Mouse (Mus musculus) cerebellum, postnatal 25 days (tissue): ENCODE data around the gene Lrrc51.

Experiments
- DNase-seq, 2 experiments: peaks; one replicate each; pipeline ENCODE4 v3.0.0; 2021; ENCODE audit warnings: mixed read lengths in 2 of 2

Lrrc51 gene

DNA sequence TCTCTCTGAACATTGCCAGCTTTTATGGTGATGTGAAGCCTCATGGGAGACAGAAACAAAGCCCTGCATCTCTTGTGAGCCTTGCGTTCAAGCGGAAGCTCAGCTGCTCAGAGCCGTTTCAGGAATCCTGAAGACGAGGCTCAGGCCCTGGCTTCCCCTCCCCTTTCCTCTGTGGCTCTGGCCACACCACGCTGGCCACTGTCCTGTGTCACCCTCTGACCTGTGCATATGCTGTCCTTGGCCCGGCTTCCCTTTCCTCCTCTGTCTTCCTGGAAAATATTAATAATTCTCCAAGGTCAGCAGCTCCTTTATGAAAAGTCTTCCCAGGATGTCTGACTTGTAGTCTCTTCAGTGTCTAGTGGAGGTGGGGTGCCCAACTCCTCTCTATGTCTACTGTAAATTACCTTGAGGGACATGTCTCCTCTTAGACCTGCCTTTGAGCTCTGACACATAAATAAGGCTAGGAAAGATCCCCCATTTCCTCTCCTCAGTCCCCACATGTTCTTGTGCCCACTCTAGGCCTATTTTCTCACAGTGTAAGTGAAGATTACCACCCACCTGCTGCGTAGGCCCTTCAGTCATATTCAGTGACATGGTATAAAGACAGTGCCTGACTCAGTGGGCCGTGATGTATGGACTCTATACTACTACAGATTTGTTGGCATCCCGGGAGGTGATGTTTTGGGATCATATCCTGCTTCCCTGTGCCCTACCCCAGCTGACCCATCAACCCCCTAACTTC lies 51.1 kb downstream of the Lrrc51 start:
- no peak for DNase-seq

DNA sequence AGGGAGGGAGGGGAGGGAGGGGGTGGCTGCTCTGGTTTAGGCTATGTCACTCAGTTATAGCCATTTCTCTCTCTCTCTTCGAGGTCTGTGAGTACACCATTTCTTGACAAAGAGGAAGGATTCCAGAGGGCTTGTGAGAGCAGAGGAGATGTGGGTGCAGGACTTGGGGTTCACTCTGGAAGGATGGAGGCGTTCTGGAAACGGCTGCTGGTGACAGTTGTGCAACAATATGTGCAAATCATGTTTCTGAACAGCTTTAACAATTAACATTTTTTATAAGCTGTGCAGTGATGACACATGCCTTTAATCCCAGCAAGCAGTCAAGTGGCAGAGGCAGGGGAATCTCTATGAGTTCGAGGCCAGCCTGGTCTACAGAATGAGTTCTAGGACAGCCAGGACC lies 52.8 kb downstream of the Lrrc51 start:
- DNase-seq, result no peak

DNA sequence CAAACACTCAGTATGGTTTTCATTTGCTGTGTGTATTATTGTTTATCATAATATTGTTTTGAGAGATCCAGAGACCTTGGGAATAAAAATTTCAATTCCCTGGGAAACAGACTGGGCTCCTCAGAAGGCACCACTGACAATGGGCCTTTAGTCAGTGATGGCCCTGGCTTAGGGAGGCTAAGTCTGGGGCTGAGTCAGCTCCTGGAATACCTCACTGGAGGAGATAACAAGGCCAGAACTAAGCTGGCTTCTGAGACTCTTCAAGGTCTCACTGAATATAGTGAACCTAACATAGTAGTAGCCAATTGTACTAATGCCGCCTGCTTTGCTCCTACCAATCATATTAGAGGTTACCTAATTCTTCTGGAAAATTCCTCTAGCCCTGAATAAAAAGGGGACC lies 57.7 kb downstream of the Lrrc51 start:
- DNase-seq, result no peak

- DNase-seq, result no peak
These were observed 62.4 kb downstream of the Lrrc51 start for GRCm38 (mm10) chr7:101871296-101871695.

GRCm38 (mm10) chr7:101870629-101871028 lies 63.1 kb downstream of the Lrrc51 start, which contains the start of gene Folr1:
Folr1 (minus strand) TSS chr7:101870788.
- DNase-seq, result no peak

- DNase-seq, result no peak
These were observed 64.6 kb downstream of the Lrrc51 start for GRCm38 (mm10) chr7:101869163-101869500.

DNA sequence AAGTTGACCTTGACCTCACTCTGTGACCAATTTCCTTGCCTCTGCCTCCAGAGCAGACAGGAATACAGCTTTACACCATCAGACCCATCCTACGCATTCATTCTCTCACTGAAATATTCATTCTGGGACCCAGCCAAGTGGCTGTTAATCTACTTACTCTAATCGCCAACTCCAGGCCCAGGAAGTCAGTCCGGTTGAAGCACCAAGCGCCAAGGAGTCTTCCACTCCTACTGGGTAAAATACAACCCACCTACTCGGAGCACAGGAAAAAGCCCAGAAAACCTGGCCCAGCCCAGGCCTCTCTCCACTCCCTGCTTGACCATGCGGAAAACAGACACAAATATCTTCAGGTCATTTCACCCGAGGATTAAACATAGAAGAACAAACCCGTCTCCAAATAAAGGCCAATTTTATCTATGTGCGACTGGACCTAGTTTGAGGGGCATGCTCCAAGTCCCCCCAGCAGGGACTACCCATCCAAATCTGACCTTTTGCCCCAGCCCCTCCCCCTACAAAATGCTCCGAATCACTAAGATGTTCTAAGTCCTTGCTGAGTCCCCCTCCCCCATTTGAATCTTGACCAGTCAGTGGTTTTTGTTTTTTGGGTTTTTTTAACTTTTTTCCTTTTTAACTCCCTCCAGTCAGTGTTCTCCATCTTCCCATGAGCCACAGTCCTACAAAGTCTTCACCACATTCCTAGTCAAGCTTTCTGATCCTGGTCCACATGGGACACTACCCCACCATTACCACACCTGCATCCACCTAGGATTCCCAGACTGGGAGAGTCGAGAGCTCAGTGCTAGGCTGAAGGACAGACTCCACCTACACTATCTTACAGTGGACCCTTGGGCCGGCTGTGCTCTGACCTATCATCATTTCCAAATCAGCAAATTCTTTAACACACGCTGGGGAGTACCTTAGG lies 65.2 kb downstream of the Lrrc51 start:
- no peak for DNase-seq

- DNase-seq, result no peak
These were observed 66.2 kb downstream of the Lrrc51 start for GRCm38 (mm10) chr7:101867482-101867881.

- no peak for DNase-seq
These were observed 67.0 kb downstream of the Lrrc51 start for GRCm38 (mm10) chr7:101866491-101867265.

DNA sequence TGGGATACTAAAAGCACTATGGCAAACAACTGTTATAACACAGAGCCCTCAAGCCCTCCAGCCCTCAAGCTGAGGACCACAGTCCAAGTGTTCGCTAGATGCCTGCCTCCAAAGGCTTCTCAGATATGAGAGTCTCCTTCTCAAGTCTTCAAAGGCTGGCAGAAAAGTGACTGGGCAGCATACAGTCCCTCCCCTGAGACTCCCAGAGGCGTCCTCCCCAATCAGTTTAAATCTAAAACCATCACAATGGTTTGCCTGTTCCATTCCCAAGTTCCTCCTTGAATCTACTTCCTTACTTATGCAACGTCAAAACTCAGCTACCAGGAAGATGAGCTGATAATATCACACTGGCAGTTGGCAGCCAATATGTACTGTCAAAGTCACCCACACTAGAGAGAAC lies 70.3 kb downstream of the Lrrc51 start, which contains the start of gene Anapc15:
Anapc15 (plus strand) TSS at position 301 of the 400 bp plus-strand sequence.
- no peak for DNase-seq
